Mouse (Mus musculus) thymus, postnatal 10 days (tissue): ENCODE data around the gene Wnt10b.

Experiments used
- DNase-seq, 2 experiments: peaks; one replicate each; pipeline ENCODE4 v3.0.0; 2021; ENCODE audit warnings: low spot score in 2 of 2

Gene Wnt10b

GRCm38 (mm10) chr15:98729791-98730545 is 48.0 kb downstream of the Wnt10b start:
- no peak for DNase-seq

GRCm38 (mm10) chr15:98728366-98728765 is 49.6 kb downstream of the Wnt10b start:
- no peak for DNase-seq

GRCm38 (mm10) chr15:98727443-98728321 is 50.3 kb downstream of the Wnt10b start, which contains the start of gene Fkbp11:
Gene Fkbp11, minus strand, starts transcription at chr15:98728198.
- no peak for DNase-seq

GRCm38 (mm10) chr15:98726746-98727145 is 51.2 kb downstream of the Wnt10b start:
- DNase-seq = no peak

- DNase-seq = no peak
These were observed 51.9 kb downstream of the Wnt10b start for GRCm38 (mm10) chr15:98726079-98726478.

GRCm38 (mm10) chr15:98724441-98724840 is 53.5 kb downstream of the Wnt10b start:
- DNase-seq = no peak

- DNase-seq = peak in 1 of 2 experiments; percentile 14
These were observed 55.1 kb downstream of the Wnt10b start for GRCm38 (mm10) chr15:98722854-98723253.

- DNase-seq = no peak
These were observed 55.8 kb downstream of the Wnt10b start for GRCm38 (mm10) chr15:98722191-98722590.
